Mouse (Mus musculus): ENCODE results near the gene Tango2.

Tango2 gene

GRCm38 (mm10) chr16:18252736-18253135 is 95.2 kb downstream of the Tango2 start:
- no peak for DNase-seq (ENCODE audit: low spot score)

GRCm38 (mm10) chr16:18250828-18251790 is 96.8 kb downstream of the Tango2 start:
- DNase-seq (ENCODE audit: low spot score), result no peak
